Mouse (Mus musculus): Measurements from ENCODE around the gene Galnt14. TPM values are rescaled to one million over a fixed set of nuclear protein-coding genes. Genes with fewer than 3 reads are reported as not detected.

Galnt14 gene
- polyA plus RNA-seq, 2 experiments: 0.03 to 0.08 TPM

- ATAC-seq (ENCODE audit: insufficient read depth) (no peak), DNase-seq (ENCODE audit: low read depth in 3 of 3, low spot score in 3 of 3) (no peak)
- no peaks in the 10 kb centered on the region for H3K36me3 ChIP-seq (replicated peaks; ENCODE audit: control insufficient read depth, insufficient read depth, low read depth)
- no peak for TF ChIP-seq EP300 (IDR thresholded peaks at IDR 0.05; ENCODE audit: low read depth)
- no peak for TF ChIP-seq CTCF (IDR thresholded peaks at IDR 0.05; ENCODE audit: low read depth)
- no peak overlapping the region for H3K4me2 ChIP-seq (ENCODE audit: low read depth)
- 65% methylated on average over 6 of the region's 6 CpGs for WGBS (ENCODE audit: insufficient replicate concordance)
- H3K4me1 ChIP-seq (replicated peaks; ENCODE audit: control insufficient read depth in 2 of 2, insufficient read depth in 2 of 2, low read length in 1 of 2): no peaks in the 10 kb centered on the region
- no peaks in the 10 kb centered on the region for H3K9me3 ChIP-seq (ENCODE audit: control insufficient read depth, low read length)
- no peak overlapping the region for H3K27ac ChIP-seq
- no peak overlapping the region for H3K4me3 ChIP-seq (ENCODE audit: insufficient read depth in 1 of 2, low read depth in 2 of 2, low read length in 2 of 2)
- no peak overlapping the region for H3K9ac ChIP-seq (replicated peaks)
- H3K27me3 ChIP-seq (ENCODE audit: control insufficient read depth, insufficient read depth, low read length): peaks cover 28% of the 10 kb centered on the region
Observed at GRCm38 (mm10) chr17:73708451-73708850, 1.8 kb downstream of the Galnt14 start.

- H3K9me3 ChIP-seq (ENCODE audit: control insufficient read depth, low read length): no peaks in the 10 kb centered on the region
- no peaks in the 10 kb centered on the region for H3K4me1 ChIP-seq (replicated peaks; ENCODE audit: control insufficient read depth in 2 of 2, insufficient read depth in 2 of 2, low read length in 1 of 2)
- H3K4me2 ChIP-seq (ENCODE audit: low read depth): no peak overlapping the region
- no peak overlapping the region for H3K4me3 ChIP-seq (ENCODE audit: insufficient read depth in 1 of 2, low read depth in 2 of 2, low read length in 2 of 2)
- ATAC-seq (ENCODE audit: insufficient read depth) (no peak), DNase-seq (ENCODE audit: low read depth in 3 of 3, low spot score in 3 of 3) (no peak)
- no peaks in the 10 kb centered on the region for H3K36me3 ChIP-seq (replicated peaks; ENCODE audit: control insufficient read depth, insufficient read depth, low read depth)
- TF ChIP-seq CTCF (IDR thresholded peaks at IDR 0.05; ENCODE audit: low read depth) (no peak), EP300 (IDR thresholded peaks at IDR 0.05; ENCODE audit: low read depth) (no peak)
- no peak overlapping the region for H3K9ac ChIP-seq (replicated peaks)
- H3K27me3 ChIP-seq (ENCODE audit: control insufficient read depth, insufficient read depth, low read length): no peaks in the 10 kb centered on the region
- no peak overlapping the region for H3K27ac ChIP-seq
Observed at GRCm38 (mm10) chr17:73703571-73703970, 6.7 kb downstream of the Galnt14 start.

GRCm38 (mm10) chr17:73701016-73701415 is 9.2 kb downstream of the Galnt14 start:
- no peak overlapping the region for H3K4me3 ChIP-seq (ENCODE audit: insufficient read depth in 1 of 2, low read depth in 2 of 2, low read length in 2 of 2)
- DNase-seq (ENCODE audit: low read depth in 3 of 3, low spot score in 3 of 3): no peak
- H3K9me3 ChIP-seq (ENCODE audit: control insufficient read depth, low read length): no peaks in the 10 kb centered on the region
- H3K27ac ChIP-seq: no peak overlapping the region
- no peaks in the 10 kb centered on the region for H3K4me1 ChIP-seq (replicated peaks; ENCODE audit: control insufficient read depth in 2 of 2, insufficient read depth in 2 of 2, low read length in 1 of 2)
- H3K4me2 ChIP-seq (ENCODE audit: low read depth): no peak overlapping the region
- H3K27me3 ChIP-seq (ENCODE audit: control insufficient read depth, insufficient read depth, low read length): no peaks in the 10 kb centered on the region
- H3K36me3 ChIP-seq (replicated peaks; ENCODE audit: control insufficient read depth, insufficient read depth, low read depth): no peaks in the 10 kb centered on the region
- no peak for TF ChIP-seq EP300 (IDR thresholded peaks at IDR 0.05; ENCODE audit: low read depth)
- no peak for TF ChIP-seq CTCF (IDR thresholded peaks at IDR 0.05; ENCODE audit: low read depth)
- no peak for ATAC-seq (ENCODE audit: insufficient read depth)
- no peak overlapping the region for H3K9ac ChIP-seq (replicated peaks)
- 32% methylated on average over 7 of the region's 7 CpGs for WGBS (ENCODE audit: insufficient replicate concordance)

- TF ChIP-seq CTCF (IDR thresholded peaks at IDR 0.05; ENCODE audit: low read depth): no peak
- TF ChIP-seq EP300 (IDR thresholded peaks at IDR 0.05; ENCODE audit: low read depth): no peak
- Histone ChIP-seq H3K36me3 (replicated peaks; ENCODE audit: control insufficient read depth, insufficient read depth, low read depth) (no peaks in the 10 kb centered on the region), H3K4me2 (ENCODE audit: low read depth) (no peak overlapping the region), H3K9ac (replicated peaks) (no peak overlapping the region), H3K4me3 (ENCODE audit: insufficient read depth in 1 of 2, low read depth in 2 of 2, low read length in 2 of 2) (no peak overlapping the region), H3K9me3 (ENCODE audit: control insufficient read depth, low read length) (no peaks in the 10 kb centered on the region), H3K4me1 (replicated peaks; ENCODE audit: control insufficient read depth in 2 of 2, insufficient read depth in 2 of 2, low read length in 1 of 2) (no peaks in the 10 kb centered on the region), H3K27ac (no peak overlapping the region), H3K27me3 (ENCODE audit: control insufficient read depth, insufficient read depth, low read length) (no peaks in the 10 kb centered on the region)
- DNase-seq (ENCODE audit: low read depth in 3 of 3, low spot score in 3 of 3) (no peak), ATAC-seq (ENCODE audit: insufficient read depth) (no peak)
- 58% methylated on average over 6 of the region's 6 CpGs for WGBS (ENCODE audit: insufficient replicate concordance)
Observed at GRCm38 (mm10) chr17:73699881-73700280, 10.4 kb downstream of the Galnt14 start.

DNA sequence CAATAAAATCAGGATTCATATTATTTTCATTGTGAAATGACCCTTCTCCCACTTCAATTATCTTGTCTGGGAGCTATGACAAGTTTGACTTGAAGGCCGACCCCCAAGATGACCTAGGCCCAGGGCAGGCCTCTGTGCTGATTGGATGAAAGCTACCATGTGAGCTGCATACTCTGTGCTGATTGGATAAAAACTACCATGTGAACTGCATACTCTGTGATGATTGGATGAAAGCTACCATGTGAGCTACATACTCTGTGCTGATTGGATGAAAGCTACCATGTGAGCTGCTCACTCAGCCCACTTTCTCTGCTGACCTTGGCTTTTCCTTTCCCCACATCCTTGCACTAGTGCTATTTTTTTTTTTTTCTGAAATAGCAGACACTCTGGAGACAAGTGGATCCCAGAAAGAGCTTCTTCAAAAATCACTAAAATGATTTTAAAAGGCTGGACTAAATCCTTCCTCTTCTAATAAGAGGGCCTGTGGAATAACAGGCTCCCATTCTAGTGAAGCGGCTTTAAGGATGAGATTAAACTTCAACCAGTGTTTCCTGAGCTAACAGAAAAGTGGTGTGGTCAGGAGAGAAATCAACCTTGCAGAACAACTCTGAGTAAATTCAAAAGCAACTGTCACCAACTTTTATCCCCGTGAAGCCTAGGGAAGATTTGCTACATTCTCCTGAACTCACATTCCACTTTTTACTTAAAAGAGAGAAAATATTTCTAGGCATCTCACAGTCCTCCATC is 15.9 kb downstream of the Galnt14 start:
- ATAC-seq (ENCODE audit: insufficient read depth): no peak
- no peak overlapping the region for H3K9ac ChIP-seq (replicated peaks)
- no peak overlapping the region for H3K27ac ChIP-seq
- H3K4me1 ChIP-seq (replicated peaks; ENCODE audit: control insufficient read depth in 2 of 2, insufficient read depth in 2 of 2, low read length in 1 of 2): no peaks in the 10 kb centered on the region
- TF ChIP-seq EP300 (IDR thresholded peaks at IDR 0.05; ENCODE audit: low read depth): no peak
- TF ChIP-seq CTCF (IDR thresholded peaks at IDR 0.05; ENCODE audit: low read depth): no peak
- no peaks in the 10 kb centered on the region for H3K36me3 ChIP-seq (replicated peaks; ENCODE audit: control insufficient read depth, insufficient read depth, low read depth)
- H3K9me3 ChIP-seq (ENCODE audit: control insufficient read depth, low read length): no peaks in the 10 kb centered on the region
- no peak overlapping the region for H3K4me3 ChIP-seq (ENCODE audit: insufficient read depth in 1 of 2, low read depth in 2 of 2, low read length in 2 of 2)
- no peak for DNase-seq (ENCODE audit: low read depth in 3 of 3, low spot score in 3 of 3)
- WGBS (ENCODE audit: insufficient replicate concordance): 62% methylated on average over 3 of the region's 3 CpGs
- no peaks in the 10 kb centered on the region for H3K27me3 ChIP-seq (ENCODE audit: control insufficient read depth, insufficient read depth, low read length)
- H3K4me2 ChIP-seq (ENCODE audit: low read depth): no peak overlapping the region

Measured in liver, embryonic 14.5 days (tissue).